Mouse (Mus musculus) adrenal gland (tissue): ENCODE measurements at regions not wholly inside any gene's neighbourhood (a gene's known extent, or its start where the extent isn't known, plus 50 kb on each side); places are given as distances from the start of the nearest gene placed in this dataset.

ENCODE experiments used
- intact Hi-C: fragments of 180-260 bp; cut with DNase I; formaldehyde crosslinking; loops from one replicate; pipeline ENCODE4 v1.15.1; 2025

GRCm38 (mm10) chr10:99902280-99903231 lies 112.9 kb upstream of the Kitl start:
- intact Hi-C loops = no loop called here

- intact Hi-C loops = no loop called here
These were observed 114.2 kb upstream of the Kitl start for GRCm38 (mm10) chr10:99900955-99901835.

- intact Hi-C loops = no loop called here
These were observed 121.4 kb upstream of the Kitl start for GRCm38 (mm10) chr10:99893999-99894398.

GRCm38 (mm10) chr10:99891899-99892298 lies 123.5 kb upstream of the Kitl start:
- intact Hi-C loops = no loop called here

- intact Hi-C loops = no loop called here
These were observed 122.4 kb upstream of the Csl start for GRCm38 (mm10) chr10:99881901-99882300.

GRCm38 (mm10) chr10:99879362-99879761 lies 119.9 kb upstream of the Csl start:
- intact Hi-C loops = no loop called here

- intact Hi-C loops = no loop called here
These were observed 105.3 kb upstream of the Csl start for GRCm38 (mm10) chr10:99864711-99865110.

- intact Hi-C loops = no loop called here
These were observed 101.0 kb upstream of the Csl start for GRCm38 (mm10) chr10:99860322-99861089.

GRCm38 (mm10) chr10:99844110-99844509 lies 84.7 kb upstream of the Csl start:
- intact Hi-C loops = no loop called here

GRCm38 (mm10) chr10:99841167-99841843 lies 81.8 kb upstream of the Csl start:
- intact Hi-C loops = no loop called here

GRCm38 (mm10) chr10:99840179-99840876 lies 80.9 kb upstream of the Csl start:
- intact Hi-C loops = no loop called here

- intact Hi-C loops = no loop called here
These were observed 77.5 kb upstream of the Csl start for GRCm38 (mm10) chr10:99836835-99837412.

- intact Hi-C loops = no loop called here
These were observed 75.6 kb upstream of the Csl start for GRCm38 (mm10) chr10:99834905-99835633.

- intact Hi-C loops = no loop called here
These were observed 70.5 kb upstream of the Csl start for GRCm38 (mm10) chr10:99829974-99830373.

- intact Hi-C loops = no loop called here
These were observed 68.0 kb upstream of the Csl start for GRCm38 (mm10) chr10:99827476-99827875.

- intact Hi-C loops = no loop called here
These were observed 66.4 kb upstream of the Csl start for GRCm38 (mm10) chr10:99825881-99826280.

- intact Hi-C loops = no loop called here
These were observed 52.7 kb upstream of the Csl start for GRCm38 (mm10) chr10:99812069-99812650.

GRCm38 (mm10) chr10:99811430-99811829 lies 52.0 kb upstream of the Csl start:
- intact Hi-C loops = no loop called here
